Mouse (Mus musculus) Muller cell, postnatal 12 days (primary cell): ENCODE measurements at regions not wholly inside any gene's neighbourhood (a gene's known extent, or its start where the extent isn't known, plus 50 kb on each side); places are given as distances from the start of the nearest gene placed in this dataset.
A peak's percentile ranks its signal among the peaks of the same experiment; 100 is the strongest.

Experiments
- DNase-seq: peaks from one replicate; pipeline ENCODE4 v3.0.0-alpha.2; 2015; ENCODE audit errors: inconsistent ontology term

GRCm38 (mm10) chr4:64432097-64432496 lies 385.3 kb upstream of the Tnc start:
- no peak for DNase-seq

GRCm38 (mm10) chr4:64437744-64438594 lies 391.2 kb upstream of the Tnc start:
- no peak for DNase-seq

GRCm38 (mm10) chr4:64451442-64451841 lies 404.6 kb upstream of the Tnc start:
- no peak for DNase-seq

- DNase-seq, result no peak
These were observed 405.1 kb upstream of the Tnc start for GRCm38 (mm10) chr4:64451946-64452345.

DNA sequence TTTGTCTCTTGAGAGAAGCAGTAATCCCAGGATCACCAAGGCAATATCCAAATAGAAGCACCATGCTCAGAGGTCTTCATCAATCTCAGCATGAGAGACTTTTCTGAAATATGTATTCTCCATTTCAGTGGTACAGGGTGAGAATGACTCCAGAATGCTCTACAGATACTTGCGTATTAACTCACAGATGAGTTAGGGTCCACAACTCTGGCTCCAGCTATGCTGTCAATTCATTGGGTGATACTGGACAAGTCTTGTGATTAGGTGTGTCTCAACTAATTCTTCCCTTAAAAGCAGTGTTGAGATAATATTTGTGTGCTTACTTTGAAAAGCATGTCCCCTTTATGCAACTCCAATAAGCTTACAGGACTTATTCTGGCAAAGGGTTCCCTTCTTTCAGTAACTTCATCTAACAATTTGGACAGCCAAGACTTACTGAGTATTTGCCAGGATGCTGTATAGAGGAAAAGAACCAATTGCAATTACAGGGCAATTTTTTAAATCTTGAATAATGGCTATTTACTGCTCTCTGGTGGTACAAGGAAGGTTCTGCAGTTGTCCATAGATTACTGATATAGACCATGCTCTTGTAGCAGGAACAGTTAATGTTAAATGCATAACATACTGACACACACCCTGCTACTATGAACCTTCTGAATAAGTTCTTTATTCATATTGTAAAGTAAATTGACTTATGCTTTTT lies 445.6 kb upstream of the Tnc start:
- peak; percentile 47 for DNase-seq

GRCm38 (mm10) chr4:64497759-64498158 lies 450.9 kb upstream of the Tnc start:
- peak; percentile 32 for DNase-seq

DNA sequence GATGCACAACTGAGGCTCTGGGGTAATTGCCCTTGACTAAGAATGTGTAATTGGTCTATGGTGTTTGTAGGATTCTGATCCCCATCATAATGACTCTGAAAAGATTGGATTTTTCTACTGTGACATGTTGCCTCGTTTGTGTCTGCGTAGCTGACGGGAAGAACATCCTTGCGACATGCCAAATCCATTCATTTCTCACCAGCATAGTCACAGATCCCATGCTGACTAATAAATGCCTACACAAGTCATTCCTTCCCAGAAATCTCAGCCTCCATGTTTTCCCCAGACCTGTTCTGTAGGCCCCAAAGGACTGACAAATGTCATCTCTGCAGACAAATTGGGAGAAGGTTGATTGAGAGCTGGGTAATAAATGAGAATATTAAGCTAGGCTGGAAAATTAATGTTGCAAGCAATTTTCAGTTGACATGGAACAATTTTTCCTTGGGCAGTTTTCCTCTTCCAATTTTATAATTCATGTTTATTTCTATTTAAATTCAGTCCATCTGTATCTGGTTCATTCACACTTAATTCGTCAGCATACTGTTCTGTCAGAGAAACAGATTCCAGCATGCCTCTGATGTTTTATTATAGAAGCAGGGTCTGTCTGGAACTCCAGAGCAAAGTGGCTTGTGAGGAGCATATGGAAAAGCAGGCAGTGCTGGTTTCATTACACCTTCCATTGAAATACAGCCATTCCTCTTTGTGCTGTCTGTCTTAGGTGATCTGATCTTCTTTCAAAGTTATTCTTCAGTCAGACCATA lies 454.0 kb upstream of the Tnc start:
- no peak for DNase-seq

DNA sequence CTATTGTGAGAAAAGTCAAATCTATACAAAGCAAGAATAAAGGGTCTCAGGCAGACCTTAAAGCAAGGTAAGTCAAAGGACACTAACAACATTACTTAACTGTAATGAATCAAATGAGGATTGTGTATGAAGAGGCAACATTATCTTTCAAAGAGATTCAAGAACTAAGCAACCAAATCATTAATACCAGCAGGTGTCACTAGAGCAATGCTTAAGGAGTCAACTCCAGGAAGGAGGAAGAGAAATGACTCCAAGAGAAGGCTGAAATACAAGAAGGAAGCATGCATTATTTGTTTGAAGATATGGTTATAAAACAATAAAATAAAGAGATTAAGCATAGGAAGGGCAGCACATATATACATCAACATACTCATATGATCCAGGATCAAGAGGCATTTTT lies 475.1 kb upstream of the Tnc start:
- no peak for DNase-seq

DNA sequence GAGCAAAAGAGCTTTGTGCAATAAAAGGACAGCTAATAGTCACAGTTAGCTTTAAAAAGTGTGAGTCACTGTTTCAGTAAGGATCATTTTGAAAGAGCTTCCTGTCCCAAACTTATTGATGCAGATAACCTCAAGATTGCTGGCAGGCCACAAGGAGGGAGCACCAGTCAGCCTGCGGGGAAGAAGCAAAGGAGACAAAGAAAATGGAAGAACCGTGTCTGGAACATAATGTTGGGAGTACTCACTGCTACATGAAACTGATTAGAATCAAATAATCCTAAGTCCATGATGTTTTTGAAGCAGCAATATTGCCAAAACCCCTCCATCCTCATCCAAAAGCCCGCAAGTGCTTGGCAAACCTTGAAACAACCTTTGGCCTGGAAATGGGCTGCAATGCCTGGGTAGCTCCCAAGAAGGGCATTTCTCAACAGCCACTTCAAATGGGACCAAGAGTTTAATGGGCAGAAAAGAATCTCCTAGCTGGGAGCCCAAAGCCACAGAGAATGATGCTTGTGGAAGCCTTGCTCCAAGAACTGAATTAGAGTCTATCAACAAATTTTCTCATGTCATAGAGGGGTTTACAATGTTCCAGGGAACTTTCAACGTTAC lies 481.0 kb upstream of the Tnc start:
- peak; percentile 80 for DNase-seq

DNA sequence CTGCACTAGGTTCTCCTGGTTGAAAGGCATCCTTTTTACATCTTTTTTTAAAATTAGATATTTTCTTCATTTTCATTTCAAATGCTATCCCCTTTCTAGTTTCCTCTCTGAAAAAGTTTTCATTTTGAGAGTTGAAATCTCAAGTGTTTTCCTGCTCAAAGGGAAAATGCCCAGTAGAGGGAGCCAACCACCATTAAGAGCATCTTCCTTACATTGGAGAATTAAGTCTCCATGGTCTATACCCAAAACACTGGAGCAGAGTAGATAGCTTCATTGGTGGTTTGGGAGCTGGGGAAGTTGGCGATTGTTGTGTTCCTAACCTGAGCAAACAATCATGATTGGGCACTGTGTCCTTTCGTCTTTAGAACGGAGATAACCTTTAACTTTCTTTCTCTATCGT lies 483.8 kb upstream of the Tnc start:
- DNase-seq, result no peak

GRCm38 (mm10) chr4:64533019-64533418 lies 486.2 kb upstream of the Tnc start:
- peak; percentile 35 for DNase-seq

DNA sequence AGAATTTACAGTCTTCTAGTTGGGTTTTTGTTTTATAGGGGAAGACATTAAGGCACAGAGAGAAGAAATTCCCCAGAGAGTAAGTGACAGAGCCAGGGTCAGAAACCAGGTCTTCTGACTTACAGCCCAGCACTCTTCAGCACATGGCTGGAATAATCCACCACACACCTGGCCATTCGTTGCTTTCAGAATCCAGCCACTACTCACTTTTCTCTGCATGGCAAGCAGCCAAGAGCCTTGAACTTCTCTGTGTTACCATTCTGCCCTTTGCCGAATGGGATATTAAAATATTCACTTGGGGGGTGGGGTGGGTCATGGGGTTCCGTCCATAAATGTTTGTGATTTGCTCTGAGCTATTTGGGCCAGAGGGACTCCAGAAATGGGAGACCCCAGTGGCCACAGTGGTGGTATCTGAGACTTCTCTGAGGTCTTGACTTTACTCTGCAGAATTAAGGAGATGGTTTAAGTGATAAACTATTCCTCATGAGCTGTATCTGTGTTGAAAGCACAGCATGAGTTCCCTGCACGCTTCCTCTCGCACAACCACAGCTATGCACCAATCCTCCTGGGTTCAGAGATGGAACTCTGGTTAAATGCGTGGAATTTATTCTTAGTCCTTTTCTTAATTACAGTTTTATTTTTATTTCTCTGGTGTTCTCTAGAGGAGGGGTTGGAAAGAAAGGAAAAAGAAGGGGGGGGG lies 488.9 kb upstream of the Tnc start:
- no peak for DNase-seq

GRCm38 (mm10) chr4:64538009-64538408 lies 491.2 kb upstream of the Tnc start:
- DNase-seq, result no peak

GRCm38 (mm10) chr4:64544576-64545185 lies 497.9 kb upstream of the Tnc start:
- no peak for DNase-seq

DNA sequence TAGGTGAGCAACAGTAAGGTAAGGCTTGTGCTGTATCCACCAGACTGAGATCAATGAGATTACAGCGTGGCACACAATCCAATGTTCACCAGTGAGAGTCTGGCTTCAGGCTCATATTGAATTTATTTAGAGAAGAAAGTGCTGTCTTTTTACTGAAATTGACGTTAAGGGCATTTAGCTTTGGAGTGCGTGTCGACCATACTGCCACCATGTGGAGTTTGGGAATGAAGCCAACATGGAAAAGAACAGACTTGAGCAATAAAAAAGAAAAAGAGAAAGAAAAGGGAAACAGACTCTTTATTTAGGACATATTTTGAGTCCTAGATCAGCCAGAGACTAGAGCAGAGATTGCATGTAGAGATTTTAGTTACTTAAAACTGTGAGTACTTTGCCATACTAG lies 499.6 kb upstream of the Tnc start:
- no peak for DNase-seq

GRCm38 (mm10) chr4:64562511-64562910 lies 515.7 kb upstream of the Tnc start:
- no peak for DNase-seq

GRCm38 (mm10) chr4:64563996-64564395 lies 517.2 kb upstream of the Tnc start:
- peak; percentile 47 for DNase-seq

DNA sequence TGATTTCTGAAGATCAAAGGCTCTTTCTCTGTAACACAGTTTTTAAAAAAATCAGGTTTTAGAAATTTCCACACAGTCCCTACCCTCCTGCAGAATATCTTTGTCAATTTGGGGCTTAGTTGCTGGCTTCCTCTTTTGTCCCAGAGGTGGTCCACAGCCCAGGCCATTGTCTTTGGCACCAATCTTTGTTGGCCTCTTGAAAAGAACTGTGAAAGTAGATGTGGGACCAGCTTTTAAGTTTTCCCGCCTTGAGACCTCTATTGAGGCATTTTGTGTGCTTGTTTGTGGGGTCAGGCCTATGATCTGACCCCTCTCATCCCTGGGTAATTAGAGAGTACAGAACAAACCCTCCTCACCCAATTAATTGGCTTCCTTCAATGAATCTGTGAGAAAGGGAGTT lies 523.9 kb upstream of the Tnc start:
- DNase-seq, result no peak

DNA sequence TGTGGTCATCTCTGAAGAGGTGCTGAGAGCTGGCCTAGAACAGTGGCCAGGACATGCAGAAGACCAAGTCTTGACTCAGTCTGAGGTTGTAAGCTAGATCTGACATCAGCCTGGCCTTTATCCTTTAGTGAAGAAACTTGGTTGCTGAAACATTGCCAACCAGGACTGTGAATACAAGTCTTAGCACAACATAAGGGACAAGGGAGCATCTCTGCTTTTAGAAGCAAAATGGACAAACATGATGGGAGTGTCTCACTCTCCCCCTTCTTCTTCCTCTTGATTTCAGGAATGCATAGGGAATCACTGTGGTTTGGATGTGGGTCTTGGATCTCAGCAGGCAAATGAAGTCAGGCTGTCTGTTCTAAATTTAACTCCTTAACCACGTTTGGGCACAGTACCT lies 529.1 kb upstream of the Tnc start:
- peak; percentile 17 for DNase-seq

DNA sequence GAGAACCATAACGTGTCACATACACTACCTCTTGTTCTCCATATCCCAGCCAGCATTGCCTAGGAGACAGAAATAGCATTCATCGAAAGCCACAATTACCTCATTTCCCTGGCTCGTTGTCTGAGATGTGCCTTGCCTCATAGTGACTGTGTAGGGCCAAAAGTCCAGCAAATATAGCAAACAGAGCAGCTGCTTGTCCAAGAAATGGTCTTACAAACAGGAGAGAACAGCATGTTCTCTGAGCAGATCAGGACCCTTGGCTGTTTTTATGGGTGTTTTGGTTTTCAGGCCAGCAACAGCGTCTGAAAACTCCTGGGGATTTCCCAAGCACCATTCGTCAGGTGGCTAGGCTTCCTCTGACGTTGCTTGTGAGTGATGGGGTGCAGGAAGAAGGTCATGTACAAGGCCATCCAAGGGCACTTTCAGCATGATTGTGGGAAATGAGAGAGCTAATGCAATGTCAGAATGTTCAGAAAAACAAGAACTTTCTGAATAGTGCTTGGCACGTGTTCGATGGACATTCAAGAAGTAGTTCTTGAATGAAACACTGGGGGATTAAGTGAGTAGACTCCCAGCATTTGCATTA lies 528.9 kb upstream of the Pappa start:
- DNase-seq, result peak; percentile 83

DNA sequence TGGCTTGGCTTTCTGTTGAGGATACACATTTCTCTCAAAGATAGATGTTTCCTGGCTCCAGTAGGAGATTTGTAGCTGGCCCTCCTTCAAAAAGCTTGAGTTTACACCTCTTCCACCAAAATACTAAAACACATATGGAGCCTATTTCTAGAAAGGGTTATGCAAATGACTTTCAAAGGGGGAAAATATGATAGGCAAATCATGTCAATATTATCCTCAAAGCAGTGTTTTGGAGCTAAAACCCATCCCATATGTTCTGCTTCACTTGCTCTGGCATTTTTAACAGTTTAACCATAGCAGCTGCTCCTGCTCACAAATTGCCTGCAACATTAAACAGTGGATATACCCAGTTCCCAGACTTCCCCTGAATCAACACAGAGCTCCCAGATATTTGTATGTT lies 525.5 kb upstream of the Pappa start:
- peak; percentile 10 for DNase-seq
